Mouse (Mus musculus): Measurements from ENCODE around the gene Slc4a7. TPM values are rescaled to one million over a fixed set of nuclear protein-coding genes. Genes with fewer than 3 reads are reported as not detected.
A peak's percentile ranks its signal among the peaks of the same experiment; 100 is the strongest.
"Not testable (repeated sequence)": the region's sequence is repeated elsewhere in the genome, so short reads cannot be mapped to it uniquely, and the experiment has no call there.

The Slc4a7 gene
- polyA plus RNA-seq, 1 experiment from 2014 or later, result 9.0 TPM

DNA sequence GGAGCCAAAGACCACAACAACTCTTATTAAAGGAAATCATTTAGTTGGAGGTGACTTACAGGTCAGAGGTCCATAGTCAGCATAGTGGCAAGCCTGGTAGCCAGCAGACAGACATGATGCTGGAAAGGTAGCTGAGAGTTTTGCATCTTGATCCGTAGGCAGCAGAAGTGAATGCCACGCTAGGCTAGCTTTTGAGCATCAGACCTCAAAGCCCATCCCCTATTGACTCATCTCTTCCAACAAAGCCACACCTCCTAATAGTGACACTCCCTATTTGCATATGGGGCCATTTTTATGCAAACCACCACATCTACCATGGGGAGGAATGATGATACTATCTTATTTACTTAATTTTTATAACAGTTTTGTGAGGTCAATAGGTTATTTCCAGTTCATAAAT, 79.1 kb downstream of the Slc4a7 start:
- Histone ChIP-seq H3K4me3 (ENCODE audit: low read depth, low read length) (no peak overlapping the region), H3K36me3 (ENCODE audit: control insufficient read depth, insufficient read depth, low read length) (peaks cover 11% of the 10 kb centered on the region; the same call in 1 of the 2 replicates), H3K4me1 (replicated peaks; ENCODE audit: control insufficient read depth, insufficient read depth, low read length) (no peaks in the 10 kb centered on the region), H3K4me2 (no peak overlapping the region), H3K27ac (ENCODE audit: low read depth, low read length) (no peak overlapping the region), H3K27me3 (replicated peaks; ENCODE audit: control insufficient read depth, insufficient read depth, low read length) (no peaks in the 10 kb centered on the region), H3K9me3 (ENCODE audit: control insufficient read depth, low read length) (no peaks in the 10 kb centered on the region), H3K9ac (ENCODE audit: low read depth, low read length) (no peak overlapping the region)
- DNase-seq (ENCODE audit: low spot score) (no peak), ATAC-seq (replicated peaks; ENCODE audit: low FRiP score) (no peak)
- WGBS, result 88% methylated on average over 2 of the region's 2 CpGs

DNA sequence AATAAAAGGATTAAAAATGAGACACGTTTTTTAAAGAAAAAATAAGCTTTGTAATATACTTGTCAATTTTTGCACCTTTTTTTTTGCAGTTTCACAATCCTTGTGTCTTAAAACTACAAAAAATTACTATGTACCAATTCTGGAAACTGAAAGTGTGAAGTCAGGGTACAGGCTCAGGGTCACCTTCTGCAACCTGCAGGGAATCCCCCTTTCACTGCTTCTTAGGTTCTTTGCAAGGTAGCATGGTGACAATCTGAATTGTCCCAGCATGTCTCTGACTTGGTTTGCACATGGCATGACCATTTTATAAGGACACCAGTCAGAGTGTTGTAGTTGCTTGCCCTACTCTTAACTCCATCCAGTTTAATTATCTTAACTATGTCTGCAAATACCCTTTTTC, 82.1 kb downstream of the Slc4a7 start:
- WGBS, result 89% methylated on average over 1 of the region's 1 CpGs
- ATAC-seq (replicated peaks; ENCODE audit: low FRiP score) (no peak), DNase-seq (ENCODE audit: low spot score) (no peak)
- no peak overlapping the region for H3K9ac ChIP-seq (ENCODE audit: low read depth, low read length)
- H3K36me3 ChIP-seq (ENCODE audit: control insufficient read depth, insufficient read depth, low read length), result peaks cover 19% of the 10 kb centered on the region
- no peaks in the 10 kb centered on the region for H3K27me3 ChIP-seq (replicated peaks; ENCODE audit: control insufficient read depth, insufficient read depth, low read length)
- H3K9me3 ChIP-seq (ENCODE audit: control insufficient read depth, low read length), result no peaks in the 10 kb centered on the region
- no peak overlapping the region for H3K4me3 ChIP-seq (ENCODE audit: low read depth, low read length)
- no peak overlapping the region for H3K27ac ChIP-seq (ENCODE audit: low read depth, low read length)
- H3K4me1 ChIP-seq (replicated peaks; ENCODE audit: control insufficient read depth, insufficient read depth, low read length), result no peaks in the 10 kb centered on the region
- no peak overlapping the region for H3K4me2 ChIP-seq

DNA sequence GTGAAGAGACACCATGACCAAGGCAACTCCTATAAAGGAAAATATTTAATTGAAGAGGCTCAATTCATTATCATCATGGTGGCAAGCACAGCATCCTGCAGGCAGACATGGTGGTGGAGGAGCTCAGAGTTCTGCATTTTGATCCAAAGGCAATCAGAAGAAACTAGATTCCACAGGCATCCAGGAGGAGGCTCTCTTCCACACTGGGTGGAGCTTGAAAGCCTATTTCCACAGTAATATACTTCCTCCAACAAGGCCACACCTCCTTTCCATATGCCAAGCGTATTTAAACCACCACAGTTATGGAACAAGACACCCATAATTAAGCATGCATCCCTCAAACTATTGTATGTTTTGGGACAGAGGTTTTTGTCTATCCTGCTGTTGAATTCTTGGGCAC, 84.9 kb downstream of the Slc4a7 start:
- DNase-seq (ENCODE audit: low spot score), result no peak
- WGBS, result 100% methylated on average over 1 of the region's 1 CpGs
- ATAC-seq (replicated peaks; ENCODE audit: low FRiP score), result no peak

GRCm38 (mm10) chr14:14789840-14790470, 87.9 kb downstream of the Slc4a7 start:
- no peaks in the 10 kb centered on the region for H3K27me3 ChIP-seq (replicated peaks; ENCODE audit: control insufficient read depth, insufficient read depth, low read length)
- ATAC-seq (replicated peaks; ENCODE audit: low FRiP score) (no peak), DNase-seq (ENCODE audit: low spot score) (no peak)
- H3K36me3 ChIP-seq (ENCODE audit: control insufficient read depth, insufficient read depth, low read length), result peaks cover 11% of the 10 kb centered on the region
- H3K27ac ChIP-seq (ENCODE audit: low read depth, low read length), result no peak overlapping the region
- H3K9ac ChIP-seq (ENCODE audit: low read depth, low read length), result no peak overlapping the region
- no peak overlapping the region for H3K4me2 ChIP-seq
- H3K4me1 ChIP-seq (replicated peaks; ENCODE audit: control insufficient read depth, insufficient read depth, low read length), result no peaks in the 10 kb centered on the region
- 89% methylated on average over 4 of the region's 4 CpGs for WGBS
- H3K4me3 ChIP-seq (ENCODE audit: low read depth, low read length), result no peak overlapping the region
- H3K9me3 ChIP-seq (ENCODE audit: control insufficient read depth, low read length), result no peaks in the 10 kb centered on the region

More for the DNA sequence above, 84.9 kb downstream of the Slc4a7 start:
- Histone ChIP-seq H3K36me3 (ENCODE audit: control insufficient read depth, insufficient read depth, low read length) (peaks cover 11% of the 10 kb centered on the region), H3K9ac (ENCODE audit: low read depth, low read length) (no peak overlapping the region), H3K4me2 (no peak overlapping the region), H3K27ac (ENCODE audit: low read depth, low read length) (no peak overlapping the region), H3K27me3 (replicated peaks; ENCODE audit: control insufficient read depth, insufficient read depth, low read length) (no peaks in the 10 kb centered on the region), H3K4me1 (replicated peaks; ENCODE audit: control insufficient read depth, insufficient read depth, low read length) (no peaks in the 10 kb centered on the region), H3K4me3 (ENCODE audit: low read depth, low read length) (no peak overlapping the region), H3K9me3 (ENCODE audit: control insufficient read depth, low read length) (no peaks in the 10 kb centered on the region)

GRCm38 (mm10) chr14:14799861-14800260, 97.8 kb downstream of the Slc4a7 start:
- H3K9ac ChIP-seq (ENCODE audit: low read depth, low read length), result no peak overlapping the region
- no peak overlapping the region for H3K4me3 ChIP-seq (ENCODE audit: low read depth, low read length)
- 78% methylated on average over 5 of the region's 5 CpGs for WGBS
- DNase-seq (ENCODE audit: low spot score) (no peak), ATAC-seq (replicated peaks; ENCODE audit: low FRiP score) (no peak)
- no peaks in the 10 kb centered on the region for H3K36me3 ChIP-seq (ENCODE audit: control insufficient read depth, insufficient read depth, low read length)
- H3K27me3 ChIP-seq (replicated peaks; ENCODE audit: control insufficient read depth, insufficient read depth, low read length), result no peaks in the 10 kb centered on the region
- H3K27ac ChIP-seq (ENCODE audit: low read depth, low read length), result no peak overlapping the region
- H3K9me3 ChIP-seq (ENCODE audit: control insufficient read depth, low read length), result no peaks in the 10 kb centered on the region
- H3K4me1 ChIP-seq (replicated peaks; ENCODE audit: control insufficient read depth, insufficient read depth, low read length), result no peaks in the 10 kb centered on the region
- H3K4me2 ChIP-seq, result no peak overlapping the region

DNA sequence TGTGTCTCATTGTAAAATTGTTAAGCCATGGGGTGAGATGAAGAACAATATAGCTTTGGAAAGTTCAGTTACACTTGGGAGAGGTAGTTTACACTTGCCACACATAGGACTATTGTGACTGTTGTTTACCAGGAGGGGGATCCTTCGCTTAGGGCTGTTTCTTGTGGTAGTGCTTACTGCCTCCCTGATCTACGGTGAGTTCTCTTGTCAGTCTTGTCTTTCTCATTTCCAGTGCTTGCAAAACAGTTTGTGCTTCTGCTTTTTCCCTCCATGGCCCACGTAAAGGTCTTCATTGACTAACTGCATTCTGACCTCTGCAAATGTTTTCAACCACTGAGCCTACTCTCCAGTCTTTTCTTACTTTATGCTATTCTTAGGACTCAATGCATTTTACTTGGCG, 98.3 kb downstream of the Slc4a7 start:
- WGBS, result 74% methylated on average over 4 of the region's 4 CpGs
- Histone ChIP-seq H3K9ac (ENCODE audit: low read depth, low read length) (no peak overlapping the region), H3K4me3 (ENCODE audit: low read depth, low read length) (no peak overlapping the region), H3K9me3 (ENCODE audit: control insufficient read depth, low read length) (no peaks in the 10 kb centered on the region), H3K27ac (ENCODE audit: low read depth, low read length) (no peak overlapping the region), H3K27me3 (replicated peaks; ENCODE audit: control insufficient read depth, insufficient read depth, low read length) (no peaks in the 10 kb centered on the region), H3K4me2 (no peak overlapping the region), H3K4me1 (replicated peaks; ENCODE audit: control insufficient read depth, insufficient read depth, low read length) (no peaks in the 10 kb centered on the region), H3K36me3 (ENCODE audit: control insufficient read depth, insufficient read depth, low read length) (no peaks in the 10 kb centered on the region)
- ATAC-seq (replicated peaks; ENCODE audit: low FRiP score), result no peak
- no peak for DNase-seq (ENCODE audit: low spot score)

DNA sequence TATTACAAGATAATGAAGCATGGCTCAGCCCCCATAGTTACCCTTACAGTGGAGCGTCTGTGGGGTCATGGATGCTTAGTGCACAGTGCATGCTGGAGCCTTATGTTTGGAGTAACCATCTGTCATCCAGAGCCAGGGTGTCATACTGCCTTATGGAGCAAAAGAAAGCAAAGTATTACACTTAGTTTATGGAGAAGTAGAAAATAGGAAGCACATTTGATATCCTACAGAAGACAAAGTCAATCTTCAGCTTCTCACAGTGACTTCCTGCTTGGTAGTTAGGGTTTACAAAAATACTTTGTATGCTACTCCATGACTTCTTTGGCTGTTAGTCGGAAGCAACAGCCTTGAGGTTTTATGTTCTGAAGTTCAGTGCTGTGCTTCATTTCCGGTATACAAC, 98.7 kb downstream of the Slc4a7 start:
- H3K4me3 ChIP-seq (ENCODE audit: low read depth, low read length), result no peak overlapping the region
- DNase-seq (ENCODE audit: low spot score) (no peak), ATAC-seq (replicated peaks; ENCODE audit: low FRiP score) (no peak)
- H3K36me3 ChIP-seq (ENCODE audit: control insufficient read depth, insufficient read depth, low read length), result no peaks in the 10 kb centered on the region
- 84% methylated on average over 3 of the region's 3 CpGs for WGBS
- no peak overlapping the region for H3K4me2 ChIP-seq
- H3K27ac ChIP-seq (ENCODE audit: low read depth, low read length), result no peak overlapping the region
- H3K4me1 ChIP-seq (replicated peaks; ENCODE audit: control insufficient read depth, insufficient read depth, low read length), result no peaks in the 10 kb centered on the region
- no peak overlapping the region for H3K9ac ChIP-seq (ENCODE audit: low read depth, low read length)
- no peaks in the 10 kb centered on the region for H3K27me3 ChIP-seq (replicated peaks; ENCODE audit: control insufficient read depth, insufficient read depth, low read length)
- no peaks in the 10 kb centered on the region for H3K9me3 ChIP-seq (ENCODE audit: control insufficient read depth, low read length)

DNA sequence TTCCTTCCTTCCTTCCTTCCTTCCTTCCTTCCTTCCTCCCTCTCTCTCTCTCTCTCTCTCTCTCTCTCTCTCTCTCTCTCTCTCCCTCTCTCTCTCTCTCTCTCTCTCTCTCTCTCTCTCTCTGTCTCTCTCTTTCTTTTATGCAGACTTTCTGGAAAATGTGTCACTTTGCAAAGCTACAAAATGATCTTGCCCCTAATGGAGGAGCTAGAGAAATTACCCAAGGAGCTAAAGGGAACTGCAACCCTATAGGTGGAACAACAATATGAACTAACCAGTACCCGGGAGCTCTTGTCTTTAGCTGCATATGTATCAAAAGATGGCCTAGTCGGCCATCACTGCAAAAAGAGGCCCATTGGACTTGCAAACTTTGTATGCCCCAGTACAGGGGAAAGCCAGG, 101.0 kb downstream of the Slc4a7 start, which contains the start of gene Nek10:
Gene Nek10, plus strand, starts transcription at position 301 of the 400 bp plus-strand sequence.
- not testable (repeated sequence) for H3K9ac ChIP-seq (ENCODE audit: low read depth, low read length); H3K4me1 ChIP-seq (replicated peaks; ENCODE audit: control insufficient read depth, insufficient read depth, low read length); H3K4me2 ChIP-seq; H3K27me3 ChIP-seq (replicated peaks; ENCODE audit: control insufficient read depth, insufficient read depth, low read length); DNase-seq (ENCODE audit: low spot score); H3K9me3 ChIP-seq (ENCODE audit: control insufficient read depth, low read length); H3K27ac ChIP-seq (ENCODE audit: low read depth, low read length); ATAC-seq (replicated peaks; ENCODE audit: low FRiP score); H3K36me3 ChIP-seq (ENCODE audit: control insufficient read depth, insufficient read depth, low read length); H3K4me3 ChIP-seq (ENCODE audit: low read depth, low read length)
- no CpG with 5 or more reads among the region's 2 CpGs for WGBS

GRCm38 (mm10) chr14:14803921-14804517, 101.9 kb downstream of the Slc4a7 start:
- H3K4me3 ChIP-seq (ENCODE audit: low read depth, low read length), result no peak overlapping the region
- H3K36me3 ChIP-seq (ENCODE audit: control insufficient read depth, insufficient read depth, low read length), result no peaks in the 10 kb centered on the region
- H3K4me1 ChIP-seq (replicated peaks; ENCODE audit: control insufficient read depth, insufficient read depth, low read length), result no peaks in the 10 kb centered on the region
- WGBS, result 16% methylated on average over 10 of the region's 10 CpGs
- H3K9ac ChIP-seq (ENCODE audit: low read depth, low read length), result no peak overlapping the region
- H3K4me2 ChIP-seq, result no peak overlapping the region
- H3K9me3 ChIP-seq (ENCODE audit: control insufficient read depth, low read length), result no peaks in the 10 kb centered on the region
- ATAC-seq (replicated peaks; ENCODE audit: low FRiP score), result peak; percentile 49
- H3K27me3 ChIP-seq (replicated peaks; ENCODE audit: control insufficient read depth, insufficient read depth, low read length), result no peaks in the 10 kb centered on the region
- H3K27ac ChIP-seq (ENCODE audit: low read depth, low read length), result no peak overlapping the region
- no peak for DNase-seq (ENCODE audit: low spot score)
